Mouse (Mus musculus): ENCODE measurements around the gene Kcnn3.

- no peak for TF ChIP-seq GATA1 (IDR thresholded peaks at IDR 0.05; ENCODE audit: borderline replicate concordance, low read length)
- no peak for TF ChIP-seq FLI1 (IDR thresholded peaks at IDR 0.05; ENCODE audit: low read length)
Observed at GRCm38 (mm10) chr3:89516321-89516720, 3.6 kb upstream of the Kcnn3 start.

Measured in megakaryocyte, embryonic 14.5 days (primary cell).